Mouse (Mus musculus) midbrain, embryonic 15.5 days (tissue): ENCODE measurements around the gene Cbln3. TPM values are rescaled to one million over a fixed set of nuclear protein-coding genes. Genes with fewer than 3 reads are reported as not detected.

Experiments used
- ATAC-seq: fragments of 200-750 bp; cut with Nextera tagmentation; replicated peaks from 2 replicates; pipeline ENCODE4 v1.8.0; 2017; ENCODE audit warnings: moderate TSS enrichment
- H3K27ac ChIP-seq: fragments of 300-500 bp; sonication (generic); 2 replicates; pipeline ENCODE4 v1.5.1; 2015; ENCODE audit warnings: mild to moderate bottlenecking, inconsistent platforms
- H3K27me3 ChIP-seq: fragments of 300-500 bp; sonication (generic); replicated peaks from 2 replicates; pipeline ENCODE4 v1.6.1; 2015; ENCODE audit warnings: inconsistent platforms
- H3K36me3 ChIP-seq: fragments of 300-500 bp; sonication (generic); replicated peaks from 2 replicates; pipeline ENCODE4 v1.6.1; 2015; ENCODE audit warnings: inconsistent platforms
- H3K4me1 ChIP-seq: fragments of 300-500 bp; sonication (generic); 2 replicates; pipeline ENCODE4 v1.6.1; 2015; ENCODE audit warnings: inconsistent platforms
- H3K4me2 ChIP-seq: fragments of 300-500 bp; sonication (generic); 2 replicates; pipeline ENCODE4 v1.6.1; 2015; ENCODE audit warnings: inconsistent platforms, mild to moderate bottlenecking, moderate library complexity
- H3K4me3 ChIP-seq: fragments of 300-500 bp; sonication (generic); 2 replicates; pipeline ENCODE4 v1.5.1; 2015; ENCODE audit warnings: mild to moderate bottlenecking, inconsistent platforms
- H3K9ac ChIP-seq: fragments of 300-500 bp; sonication (generic); 2 replicates; pipeline ENCODE4 v1.6.1; 2015; ENCODE audit warnings: mild to moderate bottlenecking, inconsistent platforms
- H3K9me3 ChIP-seq: fragments of 300-500 bp; sonication (generic); 2 replicates; pipeline ENCODE4 v1.6.1; 2016; ENCODE audit warnings: inconsistent platforms
- WGBS: fragments of 180-500 bp; shearing (Covaris S2); methylation state at CpG from one replicate; pipeline ENCODE4 v1.1.7; 2015; ENCODE audit warnings: mixed read lengths; 5-methylcytosine and 5-hydroxymethylcytosine counted together
- polyA plus RNA-seq: library from polyadenylated mRNA; unstranded; fragments of >200 nt; fragmentation: Nextera tagmentation; extraction: Ambion mirVana; gene quantifications from 2 replicates; pipeline ENCODE4 v1.2.1, GENCODE M21; 2015

The Cbln3 gene
- polyA plus RNA-seq, 1 experiment from 2014 or later: 0.19 TPM

DNA sequence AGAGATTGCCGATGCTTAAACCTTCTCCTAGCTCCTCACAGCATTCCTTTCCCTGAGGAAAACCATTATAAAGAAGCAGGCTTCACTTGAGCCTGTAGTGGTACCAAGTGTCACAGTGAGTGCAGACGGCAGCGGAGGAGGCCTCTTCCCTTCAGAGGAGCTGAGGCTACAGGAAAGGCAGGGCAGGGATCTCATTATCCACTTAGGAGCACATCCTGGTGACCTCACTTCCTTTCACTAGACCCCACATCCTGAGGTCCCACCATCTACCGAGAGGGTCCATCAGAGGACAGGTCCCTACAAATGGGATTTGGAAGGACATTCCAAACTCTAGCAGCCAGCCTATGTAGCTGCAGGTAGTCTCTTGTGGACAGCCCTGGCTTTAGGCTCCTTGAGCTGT, 26.6 kb downstream of the Cbln3 start:
- H3K9ac ChIP-seq: no peak overlapping the region
- H3K36me3 ChIP-seq: no peaks in the 10 kb centered on the region
- H3K27ac ChIP-seq: no peak overlapping the region
- H3K4me3 ChIP-seq: no peak overlapping the region
- ATAC-seq: no peak
- no peaks in the 10 kb centered on the region for H3K9me3 ChIP-seq
- H3K4me1 ChIP-seq: peaks cover 61% of the 10 kb centered on the region
- WGBS: 66% methylated on average over 4 of the region's 4 CpGs
- no peaks in the 10 kb centered on the region for H3K27me3 ChIP-seq
- no peak overlapping the region; the same call in 1 of the 2 replicates for H3K4me2 ChIP-seq

DNA sequence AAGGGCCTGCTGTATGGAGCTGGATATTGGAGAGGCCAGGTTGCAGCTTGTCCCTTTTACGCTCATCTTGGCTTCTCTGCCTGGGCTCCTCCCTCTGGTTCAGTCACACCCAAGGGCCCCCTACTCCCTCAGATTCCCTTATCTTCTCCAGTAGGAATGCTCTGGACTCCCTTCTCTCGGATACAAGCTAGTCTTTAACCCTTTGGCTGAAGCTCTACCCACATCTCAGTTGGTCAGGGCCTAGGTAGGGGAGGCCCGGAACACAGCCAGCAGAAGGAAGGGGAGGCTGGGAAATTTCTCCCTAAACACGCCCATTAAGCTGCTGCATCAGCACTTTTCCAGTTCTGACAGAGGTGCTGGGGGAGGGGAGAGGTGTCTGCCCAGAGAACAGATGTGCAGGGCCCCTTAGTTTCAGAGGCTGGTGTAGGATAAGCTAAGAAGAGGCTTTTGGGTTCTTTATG, 29.1 kb downstream of the Cbln3 start:
- peak; percentile 41 for ATAC-seq
- no peaks in the 10 kb centered on the region for H3K36me3 ChIP-seq
- 0% methylated on average over 4 of the region's 4 CpGs for WGBS
- peak overlapping the region; percentile 61 for H3K4me2 ChIP-seq
- peak overlapping the region; percentile 83 for H3K27ac ChIP-seq
- peak overlapping the region; percentile 65 for H3K4me3 ChIP-seq
- H3K9me3 ChIP-seq: no peaks in the 10 kb centered on the region
- H3K4me1 ChIP-seq: peaks cover 57% of the 10 kb centered on the region
- H3K27me3 ChIP-seq: no peaks in the 10 kb centered on the region
- H3K9ac ChIP-seq: peak overlapping the region; percentile 67

- Histone ChIP-seq H3K27ac (peak overlapping the region; percentile 83), H3K4me3 (peak overlapping the region; percentile 65), H3K9ac (peak overlapping the region; percentile 67), H3K9me3 (no peaks in the 10 kb centered on the region), H3K36me3 (no peaks in the 10 kb centered on the region), H3K4me1 (peaks cover 56% of the 10 kb centered on the region), H3K4me2 (peak overlapping the region; percentile 61), H3K27me3 (no peaks in the 10 kb centered on the region)
- ATAC-seq: peak; percentile 44
- under 1% methylated on average over 9 of the region's 9 CpGs for WGBS
These were observed 29.6 kb downstream of the Cbln3 start for GRCm38 (mm10) chr14:55854406-55855100.

DNA sequence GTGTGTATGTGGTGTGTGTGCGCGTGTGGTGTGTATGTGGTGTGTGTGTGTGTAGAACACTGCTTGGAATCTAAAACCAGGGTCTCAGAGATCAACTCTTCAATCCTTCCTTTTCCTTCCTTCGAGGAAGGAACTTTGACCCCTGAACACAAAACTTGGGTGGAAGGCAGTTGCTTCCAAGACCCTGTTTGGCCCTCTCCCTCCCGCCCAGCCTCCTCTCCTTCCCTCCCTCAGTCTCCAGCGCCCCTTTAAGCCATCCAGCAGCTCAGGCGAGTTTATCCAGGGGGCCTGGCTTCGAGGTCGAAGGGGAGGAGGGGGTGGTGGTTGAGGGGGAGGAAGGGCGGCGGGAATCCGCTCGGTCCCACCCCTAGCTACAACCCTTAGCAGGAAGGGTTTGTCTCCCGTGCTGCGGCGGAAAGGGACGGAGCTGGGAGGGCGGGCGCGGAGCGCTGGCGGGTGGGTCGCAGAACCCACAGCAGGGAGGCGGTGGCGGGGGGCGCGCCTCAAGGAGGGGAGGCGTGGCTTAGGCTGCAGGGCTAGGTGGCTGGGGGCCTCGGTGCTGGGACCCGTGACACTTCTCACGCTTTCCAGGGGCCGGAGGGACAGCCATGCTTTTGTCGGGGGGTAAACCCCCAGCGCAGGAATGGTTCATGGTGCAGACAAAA, 30.4 kb downstream of the Cbln3 start, which contains the start of gene Nynrin:
Gene Nynrin (plus strand): TSS at position 390 of the 665 bp plus-strand sequence.
- 2% methylated on average over 33 of the region's 33 CpGs for WGBS
- peak within 1 kb of the TSS; percentile 65 for H3K4me3 ChIP-seq
- H3K36me3 ChIP-seq: no peaks in the 10 kb centered on the region
- H3K27ac ChIP-seq: peak within 1 kb of the TSS; percentile 83
- peak within 1 kb of the TSS; percentile 61 for H3K4me2 ChIP-seq
- no peaks in the 10 kb centered on the region for H3K27me3 ChIP-seq
- peak; percentile 84 for ATAC-seq
- peak within 1 kb of the TSS; percentile 67 for H3K9ac ChIP-seq
- H3K9me3 ChIP-seq: no peaks in the 10 kb centered on the region
- peaks cover 49% of the 10 kb centered on the region for H3K4me1 ChIP-seq

DNA sequence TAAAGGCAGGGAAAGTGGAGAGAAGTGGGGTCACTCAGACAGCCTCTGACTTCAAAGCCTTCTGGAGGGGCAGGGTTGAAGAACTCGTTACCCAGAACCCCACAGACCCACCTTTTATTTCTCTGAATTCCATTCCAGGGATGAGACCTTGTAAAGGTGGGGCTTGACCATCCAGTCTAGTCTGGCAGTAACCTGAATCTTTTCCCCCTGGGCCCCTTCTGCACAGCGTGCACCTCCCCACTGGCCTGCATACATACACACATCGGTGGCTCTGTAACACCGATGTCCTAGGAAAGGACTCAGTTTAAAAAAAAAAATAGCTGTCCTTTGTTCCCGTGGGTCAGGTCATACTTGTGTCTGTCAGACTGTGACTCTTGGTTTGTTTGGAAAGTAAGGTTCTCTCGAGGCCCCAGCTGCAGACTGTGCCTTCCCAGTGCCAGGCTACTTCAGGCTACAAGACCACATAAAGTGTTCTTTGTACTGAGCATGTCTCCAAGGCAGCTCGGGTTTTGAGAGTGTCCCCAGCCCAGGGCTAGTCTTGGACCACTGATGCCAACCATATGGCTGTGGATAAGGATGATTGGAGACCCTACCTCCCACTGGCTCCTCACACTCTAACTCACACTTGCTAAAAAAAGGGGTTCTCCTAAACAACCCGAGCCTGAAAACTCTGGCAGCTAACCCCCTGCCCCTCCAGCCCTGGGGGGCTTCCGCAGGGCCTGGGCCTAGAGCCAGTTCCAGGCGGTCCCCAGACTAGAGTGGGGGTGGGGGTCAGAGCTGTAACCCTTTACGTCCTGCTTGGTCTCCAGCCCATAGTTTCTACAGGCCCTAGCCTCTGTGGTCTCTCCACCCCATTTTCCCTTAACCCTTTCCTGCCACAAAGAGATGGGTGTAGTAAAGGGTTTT, 31.3 kb downstream of the Cbln3 start:
- peak overlapping the region; percentile 83 for H3K27ac ChIP-seq
- H3K4me1 ChIP-seq: peaks cover 45% of the 10 kb centered on the region
- H3K4me3 ChIP-seq: peak overlapping the region; percentile 65
- H3K27me3 ChIP-seq: no peaks in the 10 kb centered on the region
- H3K4me2 ChIP-seq: peak overlapping the region; percentile 61
- no peaks in the 10 kb centered on the region for H3K36me3 ChIP-seq
- H3K9ac ChIP-seq: no peak overlapping the region; the same call in 1 of the 2 replicates
- 4% methylated on average over 11 of the region's 11 CpGs for WGBS
- ATAC-seq: peak; percentile 79
- H3K9me3 ChIP-seq: no peaks in the 10 kb centered on the region

DNA sequence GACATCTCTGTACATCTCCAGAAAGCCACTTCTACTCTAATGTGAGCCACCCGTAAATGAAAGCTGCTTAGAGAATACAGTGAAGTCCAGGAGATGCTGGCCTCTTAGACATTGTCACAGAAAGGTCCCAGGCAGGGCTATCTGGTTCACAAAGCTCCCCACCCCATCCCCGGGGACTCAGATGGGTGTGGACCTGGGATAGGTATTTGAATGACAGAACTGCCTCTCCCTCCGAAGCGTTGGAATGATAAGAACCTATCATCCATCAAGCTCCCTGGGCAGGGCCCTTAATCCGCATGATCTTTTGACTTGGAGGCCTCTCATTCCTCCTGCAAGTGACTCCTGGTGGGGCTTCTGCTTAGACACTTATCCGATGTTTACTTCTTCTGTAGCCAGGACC, 33.3 kb downstream of the Cbln3 start:
- Histone ChIP-seq H3K4me1 (peaks cover 26% of the 10 kb centered on the region), H3K27ac (no peak overlapping the region), H3K4me2 (no peak overlapping the region), H3K4me3 (no peak overlapping the region), H3K9ac (no peak overlapping the region), H3K27me3 (no peaks in the 10 kb centered on the region), H3K36me3 (no peaks in the 10 kb centered on the region), H3K9me3 (no peaks in the 10 kb centered on the region)
- no peak for ATAC-seq
- 70% methylated on average over 6 of the region's 6 CpGs for WGBS

- H3K4me3 ChIP-seq: no peak overlapping the region
- 77% methylated on average over 9 of the region's 9 CpGs for WGBS
- H3K9me3 ChIP-seq: no peaks in the 10 kb centered on the region
- H3K4me2 ChIP-seq: no peak overlapping the region
- no peaks in the 10 kb centered on the region for H3K36me3 ChIP-seq
- H3K9ac ChIP-seq: no peak overlapping the region
- no peak for ATAC-seq
- H3K4me1 ChIP-seq: no peaks in the 10 kb centered on the region
- no peak overlapping the region for H3K27ac ChIP-seq
- no peaks in the 10 kb centered on the region for H3K27me3 ChIP-seq
These were observed 38.5 kb downstream of the Cbln3 start for GRCm38 (mm10) chr14:55845506-55846294.

DNA sequence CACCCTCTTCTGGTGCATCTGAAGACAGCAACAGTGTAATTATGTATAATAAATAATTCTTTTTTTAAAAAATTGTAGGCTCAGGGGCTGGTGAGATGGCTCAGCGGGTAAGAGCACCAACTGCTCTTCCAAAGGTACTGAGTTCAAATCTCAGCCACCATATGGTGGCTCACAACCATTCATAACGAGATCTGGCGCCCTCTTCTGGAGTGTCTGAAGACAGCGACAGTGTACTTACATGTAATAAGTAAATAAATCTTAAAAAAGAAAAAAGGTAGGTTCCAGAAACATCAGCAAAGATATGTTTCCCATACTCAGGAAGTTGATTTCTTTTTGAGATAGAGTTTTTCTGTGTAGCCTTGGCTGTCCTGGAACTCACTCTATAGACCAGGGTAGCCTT, 41.4 kb downstream of the Cbln3 start:
- no peak overlapping the region for H3K4me2 ChIP-seq
- no peak overlapping the region for H3K4me3 ChIP-seq
- H3K4me1 ChIP-seq: no peaks in the 10 kb centered on the region
- no peaks in the 10 kb centered on the region for H3K27me3 ChIP-seq
- H3K27ac ChIP-seq: no peak overlapping the region
- H3K9ac ChIP-seq: no peak overlapping the region
- no peak for ATAC-seq
- H3K36me3 ChIP-seq: no peaks in the 10 kb centered on the region
- 89% methylated on average over 4 of the region's 4 CpGs for WGBS
- no peaks in the 10 kb centered on the region for H3K9me3 ChIP-seq

GRCm38 (mm10) chr14:55840853-55841366, 43.3 kb downstream of the Cbln3 start:
- Histone ChIP-seq H3K36me3 (no peaks in the 10 kb centered on the region), H3K9me3 (no peaks in the 10 kb centered on the region), H3K27ac (no peak overlapping the region), H3K9ac (no peak overlapping the region), H3K4me3 (no peak overlapping the region), H3K4me2 (no peak overlapping the region), H3K4me1 (no peaks in the 10 kb centered on the region), H3K27me3 (no peaks in the 10 kb centered on the region)
- ATAC-seq: no peak
- WGBS: 59% methylated on average over 4 of the region's 4 CpGs

DNA sequence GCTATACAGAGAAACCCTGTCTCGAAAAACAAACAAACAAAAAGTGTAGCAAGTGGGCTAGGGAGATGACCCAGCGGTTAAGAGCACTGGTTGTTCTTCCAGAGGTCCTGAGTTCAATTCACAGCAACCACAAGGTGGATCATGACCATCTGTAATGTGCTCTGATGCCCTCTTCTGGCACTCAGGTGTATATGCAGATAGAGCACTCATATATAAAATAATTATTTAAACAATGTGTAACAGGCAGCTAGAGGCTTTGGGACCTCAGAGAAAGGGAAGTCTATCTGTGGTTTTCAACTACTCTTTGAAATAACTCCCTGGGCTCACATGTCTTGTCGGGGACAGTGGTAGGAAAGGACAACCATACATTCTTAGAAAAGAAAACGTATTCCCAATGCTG, 45.5 kb downstream of the Cbln3 start:
- Histone ChIP-seq H3K36me3 (no peaks in the 10 kb centered on the region), H3K4me1 (no peaks in the 10 kb centered on the region), H3K9me3 (no peaks in the 10 kb centered on the region), H3K9ac (no peak overlapping the region), H3K4me2 (no peak overlapping the region), H3K27me3 (no peaks in the 10 kb centered on the region), H3K4me3 (no peak overlapping the region), H3K27ac (no peak overlapping the region)
- ATAC-seq: no peak
- 84% methylated on average over 4 of the region's 4 CpGs for WGBS

- ATAC-seq: no peak
- H3K9me3 ChIP-seq: no peaks in the 10 kb centered on the region
- 85% methylated on average over 5 of the region's 5 CpGs for WGBS
- no peaks in the 10 kb centered on the region for H3K27me3 ChIP-seq
- H3K9ac ChIP-seq: no peak overlapping the region
- H3K36me3 ChIP-seq: no peaks in the 10 kb centered on the region
- no peak overlapping the region for H3K27ac ChIP-seq
- no peaks in the 10 kb centered on the region for H3K4me1 ChIP-seq
- no peak overlapping the region for H3K4me2 ChIP-seq
- no peak overlapping the region for H3K4me3 ChIP-seq
These were observed 45.9 kb downstream of the Cbln3 start for GRCm38 (mm10) chr14:55838312-55838711.
